Mouse (Mus musculus) heart, embryonic 14.5 days (tissue): ENCODE results near the gene Olfr1087. TPM values are rescaled to one million over a fixed set of nuclear protein-coding genes. Genes with fewer than 3 reads are reported as not detected.
"Not testable (repeated sequence)": the region's sequence is repeated elsewhere in the genome, so short reads cannot be mapped to it uniquely, and the experiment has no call there.

ENCODE experiments used
- ATAC-seq: fragments of 200-750 bp; cut with Nextera tagmentation; 2 replicates; pipeline ENCODE4 v1.8.0; 2017; ENCODE audit warnings: low read depth, moderate TSS enrichment; ENCODE audit not compliant: insufficient number of reproducible peaks, insufficient read depth, low FRiP score
- H3K27ac ChIP-seq, 2 experiments: fragments of 200-500 bp in 1 of 2; fragments of 300-500 bp in 1 of 2; sonication (generic) in 1 of 2; replicated peaks in 1 of 2; 2 replicates each; pipeline ENCODE4 v1.5.1; 2012 to 2014; ENCODE audit warnings: low read depth in 2 of 2, low read length in 2 of 2, control low read depth in 1 of 2, mild to moderate bottlenecking in 1 of 2, mixed read lengths in 1 of 2; ENCODE audit not compliant: control insufficient read depth in 1 of 2, insufficient read depth in 1 of 2
- H3K27me3 ChIP-seq: fragments of 300-500 bp; sonication (generic); 2 replicates; pipeline ENCODE4 v1.6.1; 2014; ENCODE audit warnings: mild to moderate bottlenecking, low read length, control low read depth; ENCODE audit not compliant: control insufficient read depth, insufficient read depth
- H3K36me3 ChIP-seq: fragments of 300-500 bp; sonication (generic); 2 replicates; pipeline ENCODE4 v1.6.1; 2014; ENCODE audit warnings: mild to moderate bottlenecking, control low read depth, low read length, mixed read lengths; ENCODE audit not compliant: control insufficient read depth, insufficient read depth
- H3K4me1 ChIP-seq, 2 experiments: fragments of 200-500 bp in 1 of 2; fragments of 300-500 bp in 1 of 2; sonication (generic) in 1 of 2; 2 replicates each; pipeline ENCODE4 v1.6.1; 2012 to 2014; ENCODE audit warnings: low read length in 2 of 2, control low read depth in 1 of 2, mixed read lengths in 1 of 2; ENCODE audit not compliant: control insufficient read depth in 2 of 2, insufficient read depth in 2 of 2
- H3K4me2 ChIP-seq: fragments of 300-500 bp; sonication (generic); 2 replicates; pipeline ENCODE4 v1.6.1; 2014; ENCODE audit warnings: mild to moderate bottlenecking, low read length
- H3K4me3 ChIP-seq, 2 experiments: fragments of 200-500 bp in 1 of 2; fragments of 300-500 bp in 1 of 2; sonication (generic) in 1 of 2; 2 replicates each; pipeline ENCODE4 v1.5.1; 2012 to 2014; ENCODE audit warnings: low read length in 2 of 2, mild to moderate bottlenecking in 2 of 2, control low read depth in 1 of 2, low read depth in 1 of 2, moderate library complexity in 1 of 2; ENCODE audit not compliant: control insufficient read depth in 1 of 2, insufficient read depth in 1 of 2
- H3K9ac ChIP-seq: fragments of 300-500 bp; sonication (generic); 2 replicates; pipeline ENCODE4 v1.6.1; 2014; ENCODE audit warnings: mild to moderate bottlenecking, low read length
- H3K9me3 ChIP-seq: fragments of 300-500 bp; sonication (generic); 2 replicates; pipeline ENCODE4 v1.6.1; 2016; ENCODE audit warnings: low read length, control low read depth; ENCODE audit not compliant: control insufficient read depth
- WGBS: fragments of 180-500 bp; shearing (Covaris S2); extraction: QIAGEN DNeasy Blood & Tissue Kit; methylation state at CpG from one replicate; pipeline ENCODE4 v1.1.7; 2014; 5-methylcytosine and 5-hydroxymethylcytosine counted together
- polyA plus RNA-seq: library from polyadenylated mRNA; unstranded; fragments of >200 nt; fragmentation: Nextera tagmentation; extraction: Ambion mirVana; gene quantifications from 2 replicates; pipeline ENCODE4 v1.2.1, GENCODE M21; 2014

Gene Olfr1087
- polyA plus RNA-seq: not detected in 2 replicates

DNA sequence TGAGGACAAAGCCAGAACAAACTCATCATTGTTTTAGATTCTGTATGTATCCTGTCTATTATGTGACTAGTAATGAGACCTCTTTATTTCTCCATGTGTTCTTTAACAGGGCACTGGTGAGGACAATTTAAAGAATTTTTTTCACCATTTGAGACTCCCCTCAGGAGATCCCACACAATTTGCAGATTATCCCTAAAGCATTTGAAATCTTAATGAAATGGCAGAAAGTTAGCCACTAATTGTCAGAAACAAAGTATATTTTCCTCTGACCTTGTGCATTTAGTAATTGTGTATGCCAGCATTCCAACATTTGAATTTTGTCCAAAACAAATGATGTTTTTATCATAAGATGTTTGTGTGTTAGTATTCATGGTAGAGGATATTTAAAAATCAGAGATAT lies at the start of gene Olfr1087:
Gene Olfr1087 (minus strand): TSS at position 101 of the 400 bp plus-strand sequence.
- Histone ChIP-seq H3K4me1 (no peaks in the 10 kb centered on the region), H3K36me3 (no peaks in the 10 kb centered on the region), H3K27ac (no peak within 1 kb of the TSS), H3K9ac (no peak within 1 kb of the TSS), H3K27me3 (no peaks in the 10 kb centered on the region), H3K4me2 (no peak within 1 kb of the TSS), H3K4me3 (no peak within 1 kb of the TSS), H3K9me3 (no peaks in the 10 kb centered on the region)
- ATAC-seq: no peak

- no peak within 1 kb of the TSS for H3K27ac ChIP-seq
- no peaks in the 10 kb centered on the region for H3K9me3 ChIP-seq
Measured at GRCm38 (mm10) chr2:86733601-86734000, 35.4 kb upstream of the Olfr1087 start, which contains the start of gene Olfr1089. Gene Olfr1089, minus strand, starts transcription at chr2:86733701.

GRCm38 (mm10) chr2:86679992-86680391 lies 18.2 kb downstream of the Olfr1087 start, which contains the start of gene Olfr1086:
Gene Olfr1086, minus strand, starts transcription at chr2:86680092.
- WGBS: 78% methylated on average over 2 of the region's 2 CpGs
- Histone ChIP-seq H3K4me3 (no peak within 1 kb of the TSS), H3K9me3 (no peaks in the 10 kb centered on the region), H3K27me3 (no peaks in the 10 kb centered on the region), H3K4me2 (no peak within 1 kb of the TSS), H3K4me1 (no peaks in the 10 kb centered on the region), H3K9ac (no peak within 1 kb of the TSS), H3K27ac (no peak within 1 kb of the TSS), H3K36me3 (no peaks in the 10 kb centered on the region)
- no peak for ATAC-seq

More at GRCm38 (mm10) chr2:86733601-86734000, 35.4 kb upstream of the Olfr1087 start, which contains the start of gene Olfr1089:
- H3K9ac ChIP-seq: no peak within 1 kb of the TSS
- H3K4me3 ChIP-seq: no peak within 1 kb of the TSS
- H3K4me1 ChIP-seq: no peaks in the 10 kb centered on the region
- no peaks in the 10 kb centered on the region for H3K27me3 ChIP-seq
- H3K4me2 ChIP-seq: no peak within 1 kb of the TSS
- no peaks in the 10 kb centered on the region for H3K36me3 ChIP-seq
- no peak for ATAC-seq

- H3K27ac ChIP-seq: no peak within 1 kb of the TSS
- no peaks in the 10 kb centered on the region for H3K36me3 ChIP-seq
- ATAC-seq: no peak
- no peak within 1 kb of the TSS for H3K4me3 ChIP-seq
- H3K9me3 ChIP-seq: no peaks in the 10 kb centered on the region
- no peaks in the 10 kb centered on the region for H3K4me1 ChIP-seq
- H3K27me3 ChIP-seq: no peaks in the 10 kb centered on the region
- no peak within 1 kb of the TSS for H3K4me2 ChIP-seq
- no peak within 1 kb of the TSS for H3K9ac ChIP-seq
- WGBS: 26% methylated on average over 1 of the region's 1 CpGs
Measured at GRCm38 (mm10) chr2:86661919-86662318, 36.3 kb downstream of the Olfr1087 start, which contains the start of gene Olfr1085. Gene Olfr1085, minus strand, starts transcription at chr2:86662019.

GRCm38 (mm10) chr2:86639625-86640024 lies 58.6 kb downstream of the Olfr1087 start, which contains the start of gene Olfr1084:
Gene Olfr1084, minus strand, starts transcription at chr2:86639725.
- H3K4me3 ChIP-seq, H3K9ac ChIP-seq, H3K36me3 ChIP-seq, H3K4me1 ChIP-seq, H3K27me3 ChIP-seq, H3K27ac ChIP-seq, ATAC-seq, H3K4me2 ChIP-seq, H3K9me3 ChIP-seq: not testable (repeated sequence)
- WGBS: 72% methylated on average over 1 of the region's 1 CpGs

Other genes with a start within 250 kb of the Olfr1087 start
- not detected in 2 replicates for gene Olfr1065, start 247.8 kb downstream of the Olfr1087 start, polyA plus RNA-seq
- not detected in 2 replicates for gene Olfr1066, start 242.1 kb downstream of the Olfr1087 start, polyA plus RNA-seq
- not detected in 2 replicates for gene Olfr228, start 211.0 kb downstream of the Olfr1087 start, polyA plus RNA-seq
- gene Olfr1076, start 189.9 kb downstream of the Olfr1087 start, polyA plus RNA-seq: not detected in 2 replicates
- not detected in 2 replicates for gene Olfr1079, start 155.9 kb downstream of the Olfr1087 start, polyA plus RNA-seq
- gene Olfr1080, start 140.2 kb downstream of the Olfr1087 start, polyA plus RNA-seq: not detected in 2 replicates
- not detected in 2 replicates for gene Olfr1082, start 99.4 kb downstream of the Olfr1087 start, polyA plus RNA-seq
- not detected in 2 replicates for gene Olfr1084, start 58.7 kb downstream of the Olfr1087 start, polyA plus RNA-seq
- gene Olfr1085, start 36.4 kb downstream of the Olfr1087 start, polyA plus RNA-seq: not detected in 2 replicates
- gene Olfr1086, start 18.3 kb downstream of the Olfr1087 start, polyA plus RNA-seq: not detected in 2 replicates
- gene Olfr1089, start 35.3 kb upstream of the Olfr1087 start, polyA plus RNA-seq: not detected in 2 replicates
- not detected in 2 replicates for gene Olfr1090, start 60.6 kb upstream of the Olfr1087 start, polyA plus RNA-seq
- gene Olfr1093, start 84.1 kb upstream of the Olfr1087 start, polyA plus RNA-seq: not detected in 2 replicates
- not detected in 2 replicates for gene Olfr141, start 111.6 kb upstream of the Olfr1087 start, polyA plus RNA-seq
- gene Olfr1094, start 126.3 kb upstream of the Olfr1087 start, polyA plus RNA-seq: not detected in 2 replicates
- not detected in 2 replicates for gene Olfr1095, start 153.3 kb upstream of the Olfr1087 start, polyA plus RNA-seq
- not detected in 2 replicates for gene Gm13723, start 176.4 kb upstream of the Olfr1087 start, polyA plus RNA-seq
- not detected in 2 replicates for gene Olfr1097, start 193.8 kb upstream of the Olfr1087 start, polyA plus RNA-seq
- gene Olfr1098, start 226.2 kb upstream of the Olfr1087 start, polyA plus RNA-seq: not detected in 2 replicates